Mouse (Mus musculus): ENCODE data around the gene Casq2. TPM values are rescaled to one million over a fixed set of nuclear protein-coding genes. Genes with fewer than 3 reads are reported as not detected.

Gene Casq2
- polyA plus RNA-seq, 1 experiment from 2014 or later: 5.7 TPM

DNA sequence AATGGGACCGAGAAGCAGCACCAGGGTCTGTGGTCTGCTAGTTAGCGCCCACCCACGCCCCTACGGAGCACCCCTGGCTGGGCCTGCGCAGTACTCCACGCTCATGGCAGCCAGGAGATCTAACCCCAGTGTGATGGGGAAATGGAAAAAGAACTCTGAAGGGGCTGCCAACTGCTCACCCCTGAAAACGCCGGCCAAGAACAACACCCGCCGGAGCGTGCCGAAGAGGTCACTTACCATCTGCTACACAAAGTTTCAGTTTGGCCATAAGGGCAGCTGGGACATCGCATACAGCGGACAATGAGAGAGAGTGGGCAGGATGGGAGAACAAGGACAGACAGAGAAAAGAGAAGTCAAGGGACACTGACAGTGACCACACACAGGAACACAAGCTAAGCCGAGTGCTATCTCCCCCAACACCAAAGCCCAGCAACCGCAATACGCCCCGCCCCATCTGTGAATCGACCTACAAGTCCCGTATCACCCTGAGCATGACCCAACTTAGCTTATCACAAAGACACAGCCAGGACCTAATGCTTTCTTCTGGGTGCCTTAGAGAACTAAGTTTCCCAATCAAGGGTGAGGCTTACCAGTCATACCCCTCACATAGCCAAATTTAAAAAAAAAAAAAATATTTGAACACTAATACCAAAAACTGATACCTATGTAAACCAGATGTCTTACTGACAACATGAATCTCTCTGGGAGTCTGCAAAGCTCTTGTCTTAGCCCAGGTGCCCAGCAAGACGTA is 79.5 kb downstream of the Casq2 start:
- Histone ChIP-seq H3K9me3 (ENCODE audit: control insufficient read depth) (no peaks in the 10 kb centered on the region), H3K27me3 (replicated peaks; ENCODE audit: control insufficient read depth, insufficient read depth, low read length) (no peaks in the 10 kb centered on the region), H3K9ac (ENCODE audit: low read depth, low read length) (no peak overlapping the region), H3K27ac (ENCODE audit: low read depth, low read length) (no peak overlapping the region), H3K4me3 (ENCODE audit: low read depth, low read length) (no peak overlapping the region), H3K4me1 (replicated peaks; ENCODE audit: control insufficient read depth, insufficient read depth, low read length) (no peaks in the 10 kb centered on the region), H3K4me2 (replicated peaks; ENCODE audit: low read depth) (no peak overlapping the region), H3K36me3 (ENCODE audit: control insufficient read depth, insufficient read depth) (peaks cover 42% of the 10 kb centered on the region)
- ATAC-seq: no peak; the same call in 1 of the 2 replicates
- TF ChIP-seq CTCF (IDR thresholded peaks at IDR 0.05; ENCODE audit: low read depth): no peak
- 87% methylated on average over 21 of the region's 21 CpGs for WGBS

DNA sequence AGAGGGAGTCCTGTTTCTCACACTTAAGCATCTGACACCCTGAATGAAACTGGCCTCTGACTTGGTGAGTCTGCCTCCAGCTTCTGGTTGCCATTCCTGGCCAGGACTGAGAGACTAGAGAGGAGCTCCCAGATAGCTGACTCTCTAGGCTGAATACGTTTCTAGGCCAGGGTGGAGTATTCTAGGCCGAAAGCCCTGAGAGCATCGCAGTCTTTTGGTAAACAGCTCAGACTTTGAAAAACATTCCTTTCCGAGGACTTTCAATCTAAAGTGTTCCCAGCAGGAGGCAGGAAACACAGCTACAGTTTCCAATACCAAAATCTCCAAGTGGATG is 80.0 kb downstream of the Casq2 start:
- 66% methylated on average over 4 of the region's 4 CpGs for WGBS
- Histone ChIP-seq H3K9me3 (ENCODE audit: control insufficient read depth) (no peaks in the 10 kb centered on the region), H3K36me3 (ENCODE audit: control insufficient read depth, insufficient read depth) (peaks cover 37% of the 10 kb centered on the region), H3K27me3 (replicated peaks; ENCODE audit: control insufficient read depth, insufficient read depth, low read length) (no peaks in the 10 kb centered on the region), H3K4me1 (replicated peaks; ENCODE audit: control insufficient read depth, insufficient read depth, low read length) (no peaks in the 10 kb centered on the region), H3K9ac (ENCODE audit: low read depth, low read length) (no peak overlapping the region), H3K27ac (ENCODE audit: low read depth, low read length) (no peak overlapping the region), H3K4me2 (replicated peaks; ENCODE audit: low read depth) (no peak overlapping the region), H3K4me3 (ENCODE audit: low read depth, low read length) (no peak overlapping the region)
- 0 out of 2 replicates have a peak, but pooled peaks have one; percentile 19 for TF ChIP-seq CTCF (IDR thresholded peaks at IDR 0.05; ENCODE audit: low read depth)
- no peak for ATAC-seq

DNA sequence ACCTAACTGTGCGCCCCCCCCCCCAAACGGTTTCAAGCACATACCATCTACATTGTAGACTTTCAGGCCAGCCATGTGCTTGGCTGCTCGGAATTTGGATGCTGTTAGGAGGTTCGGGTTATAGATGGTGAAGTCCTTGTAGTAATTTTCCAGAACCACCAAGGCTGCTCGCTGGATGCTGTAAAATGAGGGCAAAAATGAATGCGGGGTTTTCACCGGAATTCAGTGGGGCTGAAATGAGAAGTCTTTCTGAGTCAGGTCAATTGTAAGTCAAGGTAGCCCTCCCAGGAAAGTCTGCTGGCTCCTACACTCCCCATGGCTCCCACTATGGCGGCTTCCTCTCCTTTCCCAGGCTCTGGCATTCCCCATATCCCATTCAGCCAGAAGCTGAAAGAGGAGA is 80.6 kb downstream of the Casq2 start:
- Histone ChIP-seq H3K4me3 (ENCODE audit: low read depth, low read length) (no peak overlapping the region), H3K4me1 (replicated peaks; ENCODE audit: control insufficient read depth, insufficient read depth, low read length) (no peaks in the 10 kb centered on the region), H3K36me3 (ENCODE audit: control insufficient read depth, insufficient read depth) (peaks cover 34% of the 10 kb centered on the region), H3K27ac (ENCODE audit: low read depth, low read length) (no peak overlapping the region), H3K9me3 (ENCODE audit: control insufficient read depth) (no peaks in the 10 kb centered on the region), H3K27me3 (replicated peaks; ENCODE audit: control insufficient read depth, insufficient read depth, low read length) (no peaks in the 10 kb centered on the region), H3K4me2 (replicated peaks; ENCODE audit: low read depth) (no peak overlapping the region), H3K9ac (ENCODE audit: low read depth, low read length) (no peak overlapping the region)
- no peak for ATAC-seq
- 88% methylated on average over 8 of the region's 8 CpGs for WGBS
- TF ChIP-seq CTCF (IDR thresholded peaks at IDR 0.05; ENCODE audit: low read depth): no peak

DNA sequence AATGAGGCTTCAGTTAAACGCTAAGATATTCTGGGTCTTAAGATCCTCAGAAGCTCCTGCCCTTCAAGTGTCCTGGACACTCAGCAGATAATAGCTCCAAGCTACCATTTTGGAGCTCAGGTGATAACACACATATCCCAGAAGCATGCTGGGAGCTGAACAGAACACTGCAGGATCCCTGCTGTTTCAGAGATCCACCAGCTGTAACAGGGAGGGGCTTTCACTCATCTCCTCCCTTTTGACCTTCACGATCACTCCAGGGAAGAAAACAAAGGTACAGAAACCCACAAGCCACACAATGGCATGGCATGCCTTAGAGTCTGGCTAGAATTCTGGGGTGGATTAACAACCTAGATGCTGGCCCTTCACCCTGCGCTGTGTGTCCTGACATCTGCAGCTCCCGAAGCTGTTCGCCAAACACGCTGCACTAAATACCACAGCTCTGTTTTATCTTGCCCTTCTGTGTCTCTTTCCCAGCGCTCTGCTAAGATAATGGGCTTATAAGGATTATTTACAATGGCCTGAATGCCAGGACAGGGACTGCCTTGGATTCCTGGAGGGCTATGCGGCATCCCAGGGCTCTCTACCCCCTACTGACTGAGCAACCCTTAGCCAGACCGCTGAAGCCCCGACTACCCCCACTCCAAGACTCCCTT is 81.5 kb downstream of the Casq2 start:
- Histone ChIP-seq H3K27ac (ENCODE audit: low read depth, low read length) (no peak overlapping the region), H3K4me2 (replicated peaks; ENCODE audit: low read depth) (no peak overlapping the region), H3K4me1 (replicated peaks; ENCODE audit: control insufficient read depth, insufficient read depth, low read length) (no peaks in the 10 kb centered on the region), H3K9me3 (ENCODE audit: control insufficient read depth) (no peaks in the 10 kb centered on the region), H3K36me3 (ENCODE audit: control insufficient read depth, insufficient read depth) (peaks cover 26% of the 10 kb centered on the region), H3K27me3 (replicated peaks; ENCODE audit: control insufficient read depth, insufficient read depth, low read length) (no peaks in the 10 kb centered on the region), H3K4me3 (ENCODE audit: low read depth, low read length) (no peak overlapping the region), H3K9ac (ENCODE audit: low read depth, low read length) (no peak overlapping the region)
- no peak for TF ChIP-seq CTCF (IDR thresholded peaks at IDR 0.05; ENCODE audit: low read depth)
- ATAC-seq: no peak
- WGBS: 34% methylated on average over 10 of the region's 10 CpGs

DNA sequence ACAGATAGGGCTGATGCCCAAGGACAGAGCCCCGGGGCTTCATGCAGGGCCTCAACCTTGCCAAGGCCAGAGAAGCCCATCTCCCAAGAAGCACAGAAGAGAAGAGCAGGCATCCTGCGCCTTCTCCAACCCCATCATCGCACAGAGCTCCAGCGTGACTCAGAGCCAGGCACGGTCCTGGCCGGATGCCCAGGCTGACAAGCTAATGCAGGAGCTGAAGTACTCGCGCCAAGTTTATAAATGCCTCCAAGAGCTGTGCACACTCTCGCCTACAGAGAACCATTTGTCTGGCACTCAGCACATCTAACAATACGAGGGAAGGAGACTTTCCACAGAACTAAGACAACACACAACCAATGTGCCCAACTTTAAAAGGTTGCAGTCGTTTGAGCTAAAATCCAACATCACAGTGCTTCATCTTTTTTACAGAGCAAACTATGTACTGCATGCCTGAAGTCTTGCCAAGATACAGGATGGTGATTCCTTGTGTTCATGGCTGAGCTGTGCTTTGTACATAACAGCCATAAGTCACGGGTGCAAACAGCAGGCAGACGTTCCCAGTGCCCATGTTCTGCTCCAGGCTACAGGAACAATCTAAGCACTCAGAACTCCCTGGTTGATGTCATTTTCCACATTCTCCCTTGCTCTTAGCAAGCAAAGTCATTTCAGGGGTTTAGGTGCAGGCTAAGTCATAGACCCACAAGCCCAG is 83.1 kb downstream of the Casq2 start:
- WGBS: 62% methylated on average over 13 of the region's 13 CpGs
- H3K9me3 ChIP-seq (ENCODE audit: control insufficient read depth): no peaks in the 10 kb centered on the region
- H3K9ac ChIP-seq (ENCODE audit: low read depth, low read length): no peak overlapping the region
- no peaks in the 10 kb centered on the region for H3K4me1 ChIP-seq (replicated peaks; ENCODE audit: control insufficient read depth, insufficient read depth, low read length)
- peaks cover 10% of the 10 kb centered on the region for H3K36me3 ChIP-seq (ENCODE audit: control insufficient read depth, insufficient read depth)
- H3K4me2 ChIP-seq (replicated peaks; ENCODE audit: low read depth): no peak overlapping the region
- no peak overlapping the region for H3K4me3 ChIP-seq (ENCODE audit: low read depth, low read length)
- peak overlapping the region; percentile 24; the same call in 1 of the 2 replicates for H3K27ac ChIP-seq (ENCODE audit: low read depth, low read length)
- no peak for TF ChIP-seq CTCF (IDR thresholded peaks at IDR 0.05; ENCODE audit: low read depth)
- peak; percentile 54 for ATAC-seq
- H3K27me3 ChIP-seq (replicated peaks; ENCODE audit: control insufficient read depth, insufficient read depth, low read length): no peaks in the 10 kb centered on the region

DNA sequence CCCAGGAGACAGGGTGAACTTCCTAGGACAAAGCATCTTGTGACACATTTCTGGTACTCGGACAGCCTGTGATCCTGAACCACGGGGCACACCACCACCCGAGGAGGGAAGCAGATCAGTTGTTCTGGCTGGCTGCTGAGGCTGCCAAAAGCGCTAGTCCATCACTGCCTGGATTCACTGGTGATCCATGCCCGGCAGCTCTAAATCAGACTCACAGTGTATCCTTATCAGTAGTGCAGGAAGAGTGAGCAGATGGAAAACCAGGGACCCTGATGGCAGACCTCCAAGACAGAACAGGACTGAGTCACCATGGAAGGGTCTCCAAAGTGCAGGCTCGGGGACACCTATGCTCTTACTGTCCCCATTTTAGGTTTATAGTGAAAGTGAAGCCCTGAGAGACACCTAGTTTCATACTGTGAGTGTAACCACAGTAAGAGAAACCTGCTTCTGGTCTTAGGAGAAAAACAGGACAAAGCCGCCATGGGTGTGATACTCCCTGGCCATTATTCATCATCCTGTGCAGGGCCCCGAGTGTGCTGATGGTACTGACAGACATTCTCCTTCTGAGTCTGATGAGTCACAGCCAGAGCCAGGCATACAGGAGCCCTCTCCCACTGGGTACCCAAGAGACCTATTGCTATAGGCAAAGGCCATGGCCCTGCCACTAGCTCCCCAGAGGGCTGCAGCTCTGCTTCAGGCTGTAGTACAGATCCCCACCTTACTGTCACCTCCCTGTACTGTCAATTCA is 88.1 kb downstream of the Casq2 start:
- Histone ChIP-seq H3K4me1 (replicated peaks; ENCODE audit: control insufficient read depth, insufficient read depth, low read length) (no peaks in the 10 kb centered on the region), H3K4me2 (replicated peaks; ENCODE audit: low read depth) (no peak overlapping the region), H3K9ac (ENCODE audit: low read depth, low read length) (no peak overlapping the region), H3K36me3 (ENCODE audit: control insufficient read depth, insufficient read depth) (0 out of 2 replicates have a peak, but pooled peaks cover 5% of the 10 kb centered on the region), H3K27me3 (replicated peaks; ENCODE audit: control insufficient read depth, insufficient read depth, low read length) (no peaks in the 10 kb centered on the region), H3K9me3 (ENCODE audit: control insufficient read depth) (no peaks in the 10 kb centered on the region), H3K4me3 (ENCODE audit: low read depth, low read length) (no peak overlapping the region), H3K27ac (ENCODE audit: low read depth, low read length) (no peak overlapping the region)
- ATAC-seq: no peak
- WGBS: 78% methylated on average over 8 of the region's 8 CpGs
- TF ChIP-seq CTCF (IDR thresholded peaks at IDR 0.05; ENCODE audit: low read depth): no peak

Measured in intestine, postnatal 0 days (tissue).